Mouse (Mus musculus): ENCODE results near the gene Olfr1230. TPM values are rescaled to one million over a fixed set of nuclear protein-coding genes. Genes with fewer than 3 reads are reported as not detected.

The Olfr1230 gene
- not detected in 2 replicates for polyA plus RNA-seq (2015; fragmentation: Nextera tagmentation; extraction: Ambion mirVana)

DNA sequence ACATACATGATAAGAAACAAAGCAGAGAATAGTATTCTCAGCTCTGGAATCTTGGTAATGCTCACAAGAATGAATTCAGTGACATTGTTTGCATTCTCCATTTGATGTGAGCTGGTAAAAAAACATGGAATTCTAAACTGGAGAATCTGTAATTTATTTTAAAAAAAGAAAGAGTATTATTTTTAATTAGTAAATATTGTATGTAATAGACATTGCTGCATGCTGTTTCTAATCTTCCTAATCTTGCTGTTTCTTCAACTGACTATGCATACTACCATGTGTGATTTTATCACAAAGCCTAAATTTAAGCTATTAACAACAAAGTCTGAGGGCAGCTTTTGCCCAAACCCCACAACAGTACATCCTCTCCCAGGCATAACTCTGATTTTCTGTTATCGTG lies at the start of gene Olfr1230:
TSS of gene Olfr1230 (minus strand) at position 101 of the 400 bp plus-strand sequence.
- Histone ChIP-seq H3K36me3 (no peaks in the 10 kb centered on the region), H3K4me2 (no peak within 1 kb of the TSS), H3K9me3 (no peaks in the 10 kb centered on the region), H3K27me3 (replicated peaks) (no peaks in the 10 kb centered on the region), H3K9ac (no peak within 1 kb of the TSS), H3K4me3 (no peak within 1 kb of the TSS), H3K27ac (replicated peaks) (no peak within 1 kb of the TSS), H3K4me1 (no peaks in the 10 kb centered on the region)
- WGBS: 72% methylated on average over 1 of the region's 1 CpGs
- ATAC-seq (ENCODE audit: extremely low read depth, insufficient number of reproducible peaks, low FRiP score, low TSS enrichment): no peak

GRCm38 (mm10) chr2:89342298-89342697 lies 45.2 kb upstream of the Olfr1230 start, which contains the start of gene Olfr1233:
Gene Olfr1233 (minus strand): TSS chr2:89342398.
- H3K27me3 ChIP-seq (replicated peaks): no peaks in the 10 kb centered on the region
- no peak within 1 kb of the TSS for H3K27ac ChIP-seq (replicated peaks)
- no peaks in the 10 kb centered on the region for H3K4me1 ChIP-seq
- H3K9ac ChIP-seq: no peak within 1 kb of the TSS
- H3K36me3 ChIP-seq: no peaks in the 10 kb centered on the region
- no peak within 1 kb of the TSS for H3K4me3 ChIP-seq
- ATAC-seq (ENCODE audit: extremely low read depth, insufficient number of reproducible peaks, low FRiP score, low TSS enrichment): no peak
- no peaks in the 10 kb centered on the region for H3K9me3 ChIP-seq
- no peak within 1 kb of the TSS for H3K4me2 ChIP-seq

DNA sequence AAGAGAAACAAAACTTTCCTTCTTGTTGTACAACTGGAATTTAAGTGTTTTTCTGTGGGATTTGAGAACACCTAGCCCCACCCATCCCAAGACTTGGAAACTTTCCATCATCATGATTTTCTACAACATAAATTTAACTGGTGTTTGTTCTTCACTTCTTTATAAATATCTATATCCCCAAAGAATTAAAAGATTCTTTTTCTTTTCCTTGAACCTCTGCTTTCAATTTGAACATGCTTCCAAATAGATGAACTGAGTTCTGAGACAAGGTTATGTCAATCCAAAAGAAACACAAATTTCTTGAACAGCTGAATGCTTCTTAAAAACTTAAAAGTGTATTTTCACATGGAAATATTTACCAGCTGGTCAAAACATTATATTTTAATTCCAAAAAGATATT lies 32.5 kb upstream of the Olfr1230 start, which contains the start of gene Olfr1232:
TSS of gene Olfr1232 (minus strand) at position 101 of the 400 bp plus-strand sequence.
- no peaks in the 10 kb centered on the region for H3K27me3 ChIP-seq (replicated peaks)
- H3K4me1 ChIP-seq: no peaks in the 10 kb centered on the region
- H3K27ac ChIP-seq (replicated peaks): no peak within 1 kb of the TSS
- H3K9ac ChIP-seq: no peak within 1 kb of the TSS
- H3K4me2 ChIP-seq: no peak within 1 kb of the TSS
- ATAC-seq (ENCODE audit: extremely low read depth, insufficient number of reproducible peaks, low FRiP score, low TSS enrichment): no peak
- H3K4me3 ChIP-seq: no peak within 1 kb of the TSS
- no peaks in the 10 kb centered on the region for H3K9me3 ChIP-seq
- H3K36me3 ChIP-seq: no peaks in the 10 kb centered on the region

- no peak for ATAC-seq (ENCODE audit: extremely low read depth, insufficient number of reproducible peaks, low FRiP score, low TSS enrichment)
- 59% methylated on average over 2 of the region's 2 CpGs for WGBS
- H3K27ac ChIP-seq (replicated peaks): no peak within 1 kb of the TSS
- H3K9me3 ChIP-seq: no peaks in the 10 kb centered on the region
- H3K36me3 ChIP-seq: no peaks in the 10 kb centered on the region
- H3K4me1 ChIP-seq: no peaks in the 10 kb centered on the region
- no peaks in the 10 kb centered on the region for H3K27me3 ChIP-seq (replicated peaks)
- H3K4me3 ChIP-seq: no peak within 1 kb of the TSS
- no peak within 1 kb of the TSS for H3K4me2 ChIP-seq
- no peak within 1 kb of the TSS for H3K9ac ChIP-seq
Measured at GRCm38 (mm10) chr2:89306974-89307373, 9.9 kb upstream of the Olfr1230 start, which contains the start of gene Olfr1231. Gene Olfr1231 (minus strand): TSS chr2:89307074.

DNA sequence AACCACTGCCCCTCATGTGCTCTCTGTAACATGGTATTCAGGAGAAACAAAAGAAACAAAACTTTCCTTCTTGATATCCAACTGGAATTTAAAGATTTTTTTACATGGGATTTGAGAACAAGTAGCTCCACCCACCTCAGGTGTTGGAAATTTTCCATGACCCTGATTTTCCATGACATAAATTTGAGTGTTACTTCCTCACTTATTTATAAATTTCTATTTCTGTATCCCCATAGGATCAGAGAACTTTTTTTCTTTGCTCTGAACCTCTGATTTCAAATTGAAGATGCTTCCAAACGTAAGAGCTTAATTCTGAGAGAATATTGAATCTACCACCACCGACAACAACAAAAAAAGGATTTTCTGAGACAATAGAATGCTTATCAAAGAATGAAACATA lies 9.2 kb downstream of the Olfr1230 start, which contains the start of gene Olfr1229:
TSS of gene Olfr1229 (minus strand) at position 101 of the 400 bp plus-strand sequence.
- Histone ChIP-seq H3K36me3 (no peaks in the 10 kb centered on the region), H3K4me3 (no peak within 1 kb of the TSS), H3K9me3 (no peaks in the 10 kb centered on the region), H3K27me3 (replicated peaks) (no peaks in the 10 kb centered on the region), H3K27ac (replicated peaks) (no peak within 1 kb of the TSS), H3K4me1 (no peaks in the 10 kb centered on the region), H3K4me2 (no peak within 1 kb of the TSS), H3K9ac (no peak within 1 kb of the TSS)
- 76% methylated on average over 2 of the region's 2 CpGs for WGBS
- no peak for ATAC-seq (ENCODE audit: extremely low read depth, insufficient number of reproducible peaks, low FRiP score, low TSS enrichment)

DNA sequence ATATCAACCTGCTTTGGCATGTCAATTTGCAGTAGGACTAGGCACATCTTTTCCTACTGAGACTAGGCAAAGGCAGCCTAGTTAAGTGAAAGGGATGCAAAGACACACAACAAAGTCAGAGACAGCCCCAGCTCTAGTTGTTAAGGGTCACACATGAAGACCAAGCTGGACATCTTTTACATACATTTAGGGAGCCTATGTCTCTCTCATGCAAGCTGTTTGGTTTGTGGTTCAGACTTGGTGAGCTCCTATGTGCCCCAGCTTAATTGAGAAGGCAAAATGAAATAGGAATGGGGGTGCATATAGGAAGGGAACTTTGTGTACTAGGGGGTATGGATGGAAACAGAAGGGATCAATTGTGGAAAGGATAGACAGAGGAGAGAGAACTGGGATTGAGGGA lies 43.1 kb downstream of the Olfr1230 start, which contains the start of gene Olfr1228:
TSS of gene Olfr1228 (minus strand) at position 101 of the 400 bp plus-strand sequence.
- Histone ChIP-seq H3K4me3 (no peak within 1 kb of the TSS), H3K4me2 (no peak within 1 kb of the TSS), H3K4me1 (no peaks in the 10 kb centered on the region), H3K27me3 (replicated peaks) (no peaks in the 10 kb centered on the region), H3K36me3 (no peaks in the 10 kb centered on the region), H3K9ac (no peak within 1 kb of the TSS), H3K9me3 (no peaks in the 10 kb centered on the region), H3K27ac (replicated peaks) (no peak within 1 kb of the TSS)
- ATAC-seq (ENCODE audit: extremely low read depth, insufficient number of reproducible peaks, low FRiP score, low TSS enrichment): no peak

Other genes starting within 250 kb of the Olfr1230 start
- gene Olfr1218, start 236.1 kb downstream of the Olfr1230 start, polyA plus RNA-seq (2015; fragmentation: Nextera tagmentation; extraction: Ambion mirVana): not detected in 2 replicates
- gene Olfr1219, start 213.8 kb downstream of the Olfr1230 start, polyA plus RNA-seq (2015; fragmentation: Nextera tagmentation; extraction: Ambion mirVana): not detected in 2 replicates
- gene Olfr1220, start 190.4 kb downstream of the Olfr1230 start, polyA plus RNA-seq (2015; fragmentation: Nextera tagmentation; extraction: Ambion mirVana): not detected in 2 replicates
- gene Olfr1221, start 180.0 kb downstream of the Olfr1230 start, polyA plus RNA-seq (2015; fragmentation: Nextera tagmentation; extraction: Ambion mirVana): not detected in 2 replicates
- gene Olfr1222, start 164.2 kb downstream of the Olfr1230 start, polyA plus RNA-seq (2015; fragmentation: Nextera tagmentation; extraction: Ambion mirVana): not detected in 2 replicates
- not detected in 2 replicates for gene Olfr1223, start 145.7 kb downstream of the Olfr1230 start, polyA plus RNA-seq (2015; fragmentation: Nextera tagmentation; extraction: Ambion mirVana)
- not detected in 2 replicates for gene Olfr1224-ps1, start 133.2 kb downstream of the Olfr1230 start, polyA plus RNA-seq (2015; fragmentation: Nextera tagmentation; extraction: Ambion mirVana)
- not detected in 2 replicates for gene Olfr1225, start 122.6 kb downstream of the Olfr1230 start, polyA plus RNA-seq (2015; fragmentation: Nextera tagmentation; extraction: Ambion mirVana)
- not detected in 2 replicates for gene Olfr1226, start 97.2 kb downstream of the Olfr1230 start, polyA plus RNA-seq (2015; fragmentation: Nextera tagmentation; extraction: Ambion mirVana)
- gene Olfr1228, start 43.2 kb downstream of the Olfr1230 start, polyA plus RNA-seq (2015; fragmentation: Nextera tagmentation; extraction: Ambion mirVana): not detected in 2 replicates
- gene Olfr1229, start 9.3 kb downstream of the Olfr1230 start, polyA plus RNA-seq (2015; fragmentation: Nextera tagmentation; extraction: Ambion mirVana): not detected in 2 replicates
- not detected in 2 replicates for gene Olfr1231, start 9.8 kb upstream of the Olfr1230 start, polyA plus RNA-seq (2015; fragmentation: Nextera tagmentation; extraction: Ambion mirVana)
- gene Olfr1232, start 32.4 kb upstream of the Olfr1230 start, polyA plus RNA-seq (2015; fragmentation: Nextera tagmentation; extraction: Ambion mirVana): not detected in 2 replicates
- not detected in 2 replicates for gene Olfr1233, start 45.1 kb upstream of the Olfr1230 start, polyA plus RNA-seq (2015; fragmentation: Nextera tagmentation; extraction: Ambion mirVana)
- gene Olfr1234, start 67.6 kb upstream of the Olfr1230 start, polyA plus RNA-seq (2015; fragmentation: Nextera tagmentation; extraction: Ambion mirVana): not detected in 2 replicates
- gene Olfr1238, start 112.4 kb upstream of the Olfr1230 start, polyA plus RNA-seq (2015; fragmentation: Nextera tagmentation; extraction: Ambion mirVana): not detected in 2 replicates
- gene Olfr1239, start 123.1 kb upstream of the Olfr1230 start, polyA plus RNA-seq (2015; fragmentation: Nextera tagmentation; extraction: Ambion mirVana): not detected in 2 replicates
- not detected in 2 replicates for gene Olfr1240, start 145.7 kb upstream of the Olfr1230 start, polyA plus RNA-seq (2015; fragmentation: Nextera tagmentation; extraction: Ambion mirVana)
- not detected in 2 replicates for gene Olfr1241, start 189.9 kb upstream of the Olfr1230 start, polyA plus RNA-seq (2015; fragmentation: Nextera tagmentation; extraction: Ambion mirVana)
- not detected in 2 replicates for gene Olfr1242, start 201.1 kb upstream of the Olfr1230 start, polyA plus RNA-seq (2015; fragmentation: Nextera tagmentation; extraction: Ambion mirVana)
- not detected in 2 replicates for gene Olfr1243, start 234.2 kb upstream of the Olfr1230 start, polyA plus RNA-seq (2015; fragmentation: Nextera tagmentation; extraction: Ambion mirVana)